Mouse (Mus musculus): ENCODE data around the gene Arhgap24. TPM values are rescaled to one million over a fixed set of nuclear protein-coding genes. Genes with fewer than 3 reads are reported as not detected.

Arhgap24 gene
- polyA plus RNA-seq, 1 experiment from 2014 or later: 10.0 TPM

DNA sequence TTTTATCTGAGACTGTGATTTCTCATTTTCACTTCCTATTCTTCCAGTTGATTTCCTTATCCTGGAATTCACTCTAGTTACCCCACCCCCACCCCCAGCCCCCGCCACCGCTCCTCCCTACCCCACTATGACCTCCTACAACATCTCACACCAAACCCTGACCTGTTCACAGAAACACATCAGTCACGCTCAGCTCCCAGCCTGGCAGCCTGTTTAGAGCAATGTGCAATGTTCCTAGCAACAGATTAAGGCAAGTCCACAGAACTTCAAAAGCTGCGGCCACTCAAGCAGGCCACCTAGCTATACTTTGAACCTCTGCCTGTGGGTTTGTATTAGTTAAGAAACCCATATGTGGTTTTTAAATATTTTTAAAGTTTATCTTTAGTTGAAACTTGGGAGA, 293.3 kb downstream of the Arhgap24 start:
- Histone ChIP-seq H3K36me3 (replicated peaks; ENCODE audit: control insufficient read depth, insufficient read depth, low read depth, low read length) (no peaks in the 10 kb centered on the region), H3K9me3 (replicated peaks; ENCODE audit: control insufficient read depth, low read length) (no peaks in the 10 kb centered on the region), H3K27ac (replicated peaks; ENCODE audit: low read depth, low read length) (no peak overlapping the region), H3K4me2 (ENCODE audit: low read depth, low read length) (no peak overlapping the region), H3K9ac (replicated peaks; ENCODE audit: low read length) (no peak overlapping the region), H3K4me3 (ENCODE audit: low read depth, low read length) (no peak overlapping the region), H3K4me1 (ENCODE audit: control insufficient read depth, insufficient read depth, low read length) (no peaks in the 10 kb centered on the region), H3K27me3 (ENCODE audit: control insufficient read depth, insufficient read depth, low read length) (no peaks in the 10 kb centered on the region)
- DNase-seq (ENCODE audit: low spot score) (no peak), ATAC-seq (replicated peaks; ENCODE audit: insufficient number of reproducible peaks, low FRiP score, low TSS enrichment, low read depth) (no peak)
- 55% methylated on average over 4 of the region's 4 CpGs for WGBS

DNA sequence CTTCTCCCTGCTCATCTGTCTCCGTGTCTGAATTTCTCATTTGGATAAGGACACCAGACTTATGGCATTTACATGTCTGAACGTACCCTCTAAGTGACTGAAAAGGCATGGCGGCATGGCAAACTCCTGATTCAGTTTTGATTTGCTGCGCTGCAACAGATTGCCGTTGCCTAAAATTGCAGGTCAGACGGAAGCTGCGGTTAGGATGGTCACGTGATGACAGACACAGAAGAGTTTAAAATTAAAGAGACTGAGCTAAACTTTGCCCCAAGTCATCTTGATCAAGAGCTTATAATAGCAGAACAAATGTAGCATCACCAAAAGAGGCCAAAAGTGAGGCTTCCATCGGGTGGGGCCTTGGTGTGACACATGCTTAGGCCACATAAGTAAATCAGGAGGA, 296.1 kb downstream of the Arhgap24 start:
- Histone ChIP-seq H3K36me3 (replicated peaks; ENCODE audit: control insufficient read depth, insufficient read depth, low read depth, low read length) (no peaks in the 10 kb centered on the region), H3K27ac (replicated peaks; ENCODE audit: low read depth, low read length) (no peak overlapping the region), H3K4me2 (ENCODE audit: low read depth, low read length) (no peak overlapping the region), H3K9ac (replicated peaks; ENCODE audit: low read length) (no peak overlapping the region), H3K9me3 (replicated peaks; ENCODE audit: control insufficient read depth, low read length) (no peaks in the 10 kb centered on the region), H3K27me3 (ENCODE audit: control insufficient read depth, insufficient read depth, low read length) (no peaks in the 10 kb centered on the region), H3K4me1 (ENCODE audit: control insufficient read depth, insufficient read depth, low read length) (no peaks in the 10 kb centered on the region), H3K4me3 (ENCODE audit: low read depth, low read length) (no peak overlapping the region)
- ATAC-seq (replicated peaks; ENCODE audit: insufficient number of reproducible peaks, low FRiP score, low TSS enrichment, low read depth) (no peak), DNase-seq (ENCODE audit: low spot score) (no peak)
- WGBS: 94% methylated on average over 9 of the region's 9 CpGs

DNA sequence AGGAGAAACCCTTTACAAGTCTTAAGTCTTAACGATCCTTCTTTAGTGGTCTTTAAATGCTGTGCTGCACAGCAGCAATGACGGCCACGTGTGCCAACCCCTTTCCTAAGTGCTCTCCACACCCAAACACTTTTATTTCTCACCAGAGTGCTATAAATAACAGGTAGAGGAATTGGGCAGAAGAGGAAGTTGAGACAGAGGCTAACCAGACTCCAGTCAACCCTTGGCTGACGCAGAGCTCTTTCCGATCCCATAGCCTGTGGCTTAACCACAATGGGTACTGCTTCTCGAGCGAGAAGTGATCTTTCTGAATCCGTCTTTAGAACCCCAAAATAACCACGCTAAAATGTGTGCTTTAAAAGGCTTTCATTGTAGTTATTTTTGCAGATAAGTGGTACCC, 296.7 kb downstream of the Arhgap24 start:
- Histone ChIP-seq H3K4me2 (ENCODE audit: low read depth, low read length) (no peak overlapping the region), H3K36me3 (replicated peaks; ENCODE audit: control insufficient read depth, insufficient read depth, low read depth, low read length) (no peaks in the 10 kb centered on the region), H3K4me3 (ENCODE audit: low read depth, low read length) (no peak overlapping the region), H3K9ac (replicated peaks; ENCODE audit: low read length) (no peak overlapping the region), H3K9me3 (replicated peaks; ENCODE audit: control insufficient read depth, low read length) (no peaks in the 10 kb centered on the region), H3K4me1 (ENCODE audit: control insufficient read depth, insufficient read depth, low read length) (no peaks in the 10 kb centered on the region), H3K27me3 (ENCODE audit: control insufficient read depth, insufficient read depth, low read length) (no peaks in the 10 kb centered on the region), H3K27ac (replicated peaks; ENCODE audit: low read depth, low read length) (no peak overlapping the region)
- ATAC-seq (replicated peaks; ENCODE audit: insufficient number of reproducible peaks, low FRiP score, low TSS enrichment, low read depth) (no peak), DNase-seq (ENCODE audit: low spot score) (no peak)
- WGBS: 88% methylated on average over 9 of the region's 9 CpGs

DNA sequence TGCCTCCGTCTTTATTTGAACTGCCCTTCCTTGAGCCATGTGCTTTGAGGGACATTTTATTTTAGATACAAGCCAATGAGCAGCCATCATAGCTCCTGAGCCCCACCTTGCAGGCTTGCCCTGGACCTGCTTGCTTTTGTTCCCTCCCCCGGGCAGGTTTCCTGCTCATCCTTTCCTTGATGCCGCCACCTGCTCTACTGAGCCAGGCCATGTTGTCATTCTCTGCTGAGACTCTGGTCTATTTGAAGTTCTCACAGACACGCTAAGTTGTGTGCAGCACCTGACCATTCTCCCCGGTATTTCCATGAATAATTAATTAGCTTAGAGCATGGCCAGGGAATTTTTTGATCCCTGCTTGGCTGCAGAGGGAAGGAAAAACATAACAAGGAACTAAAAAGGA, 297.1 kb downstream of the Arhgap24 start:
- ATAC-seq (replicated peaks; ENCODE audit: insufficient number of reproducible peaks, low FRiP score, low TSS enrichment, low read depth): no peak
- WGBS: 75% methylated on average over 5 of the region's 5 CpGs

DNA sequence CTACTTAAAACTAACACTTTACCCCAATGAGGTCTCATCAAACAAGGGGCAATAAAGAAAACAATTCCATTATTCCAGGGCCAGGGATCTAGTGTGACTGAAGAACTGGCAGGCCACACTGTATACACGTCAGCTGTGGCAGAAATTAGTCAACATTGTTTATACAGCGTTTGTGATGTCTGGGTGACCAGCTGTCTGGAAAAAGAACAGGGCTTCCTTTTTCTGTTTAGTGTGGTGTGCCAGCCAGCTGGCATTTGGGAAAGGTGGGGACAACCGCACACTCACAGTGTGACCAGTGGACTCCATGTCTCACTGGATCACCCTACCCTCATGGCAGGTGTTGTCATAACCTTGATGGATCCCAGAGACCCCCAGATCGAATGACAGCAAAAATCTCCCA, 302.4 kb downstream of the Arhgap24 start:
- H3K36me3 ChIP-seq (replicated peaks; ENCODE audit: control insufficient read depth, insufficient read depth, low read depth, low read length): no peaks in the 10 kb centered on the region
- WGBS: 69% methylated on average over 4 of the region's 4 CpGs
- H3K9me3 ChIP-seq (replicated peaks; ENCODE audit: control insufficient read depth, low read length): no peaks in the 10 kb centered on the region
- H3K4me3 ChIP-seq (ENCODE audit: low read depth, low read length): no peak overlapping the region
- ATAC-seq (replicated peaks; ENCODE audit: insufficient number of reproducible peaks, low FRiP score, low TSS enrichment, low read depth) (no peak), DNase-seq (ENCODE audit: low spot score) (no peak)
- H3K4me2 ChIP-seq (ENCODE audit: low read depth, low read length): no peak overlapping the region
- H3K4me1 ChIP-seq (ENCODE audit: control insufficient read depth, insufficient read depth, low read length): no peaks in the 10 kb centered on the region
- no peak overlapping the region for H3K27ac ChIP-seq (replicated peaks; ENCODE audit: low read depth, low read length)
- H3K27me3 ChIP-seq (ENCODE audit: control insufficient read depth, insufficient read depth, low read length): no peaks in the 10 kb centered on the region
- H3K9ac ChIP-seq (replicated peaks; ENCODE audit: low read length): no peak overlapping the region

More for the DNA sequence above, 297.1 kb downstream of the Arhgap24 start:
- H3K9ac ChIP-seq (replicated peaks; ENCODE audit: low read length): no peak overlapping the region
- no peaks in the 10 kb centered on the region for H3K9me3 ChIP-seq (replicated peaks; ENCODE audit: control insufficient read depth, low read length)
- H3K4me3 ChIP-seq (ENCODE audit: low read depth, low read length): no peak overlapping the region
- H3K27ac ChIP-seq (replicated peaks; ENCODE audit: low read depth, low read length): no peak overlapping the region
- H3K27me3 ChIP-seq (ENCODE audit: control insufficient read depth, insufficient read depth, low read length): no peaks in the 10 kb centered on the region
- H3K4me1 ChIP-seq (ENCODE audit: control insufficient read depth, insufficient read depth, low read length): no peaks in the 10 kb centered on the region
- no peaks in the 10 kb centered on the region for H3K36me3 ChIP-seq (replicated peaks; ENCODE audit: control insufficient read depth, insufficient read depth, low read depth, low read length)
- no peak overlapping the region for H3K4me2 ChIP-seq (ENCODE audit: low read depth, low read length)
- no peak for DNase-seq (ENCODE audit: low spot score)

DNA sequence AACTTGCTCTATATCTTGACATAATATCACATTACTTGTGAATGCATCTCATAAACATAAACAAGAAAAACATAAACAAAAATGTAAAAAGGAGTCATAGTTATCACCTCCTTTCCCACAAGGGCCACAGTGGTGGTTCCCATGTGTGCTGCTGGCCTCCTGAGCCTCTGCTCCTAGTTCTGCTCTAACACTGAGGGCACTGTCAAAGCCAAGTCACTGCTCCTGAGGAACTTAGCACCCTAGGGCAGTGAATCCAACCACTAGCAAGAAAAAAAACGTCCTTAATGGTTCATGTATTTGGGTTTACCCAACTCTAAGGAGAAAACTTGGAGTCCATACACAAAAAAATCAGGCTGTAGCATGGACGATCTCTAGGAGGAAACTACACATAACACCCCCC, 304.9 kb downstream of the Arhgap24 start:
- no peaks in the 10 kb centered on the region for H3K9me3 ChIP-seq (replicated peaks; ENCODE audit: control insufficient read depth, low read length)
- H3K9ac ChIP-seq (replicated peaks; ENCODE audit: low read length): no peak overlapping the region
- no peaks in the 10 kb centered on the region for H3K36me3 ChIP-seq (replicated peaks; ENCODE audit: control insufficient read depth, insufficient read depth, low read depth, low read length)
- no peak overlapping the region for H3K4me2 ChIP-seq (ENCODE audit: low read depth, low read length)
- ATAC-seq (replicated peaks; ENCODE audit: insufficient number of reproducible peaks, low FRiP score, low TSS enrichment, low read depth): no peak
- H3K27me3 ChIP-seq (ENCODE audit: control insufficient read depth, insufficient read depth, low read length): no peaks in the 10 kb centered on the region
- no peak for DNase-seq (ENCODE audit: low spot score)
- no peak overlapping the region for H3K27ac ChIP-seq (replicated peaks; ENCODE audit: low read depth, low read length)
- 69% methylated on average over 2 of the region's 2 CpGs for WGBS
- H3K4me1 ChIP-seq (ENCODE audit: control insufficient read depth, insufficient read depth, low read length): no peaks in the 10 kb centered on the region
- no peak overlapping the region for H3K4me3 ChIP-seq (ENCODE audit: low read depth, low read length)

DNA sequence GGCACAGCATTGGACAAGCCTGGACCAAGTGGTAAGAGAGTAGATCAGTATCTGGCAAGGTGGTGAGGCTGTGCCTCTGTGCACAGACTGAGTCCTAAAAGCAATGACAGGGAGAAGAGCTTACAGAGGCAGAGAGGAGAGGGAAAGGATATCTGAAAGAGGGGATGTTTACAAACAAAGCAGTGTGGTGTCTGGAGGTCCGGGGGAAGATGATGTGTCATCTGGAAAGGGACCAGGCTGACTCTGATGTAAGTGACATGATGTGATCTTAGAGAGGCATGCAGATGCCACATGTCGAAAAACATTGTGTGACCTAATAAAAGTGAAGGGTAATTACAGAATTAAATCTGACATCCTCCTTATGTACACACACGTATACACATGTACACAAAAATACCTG, 307.2 kb downstream of the Arhgap24 start:
- 82% methylated on average over 3 of the region's 3 CpGs for WGBS
- DNase-seq (ENCODE audit: low spot score) (no peak), ATAC-seq (replicated peaks; ENCODE audit: insufficient number of reproducible peaks, low FRiP score, low TSS enrichment, low read depth) (no peak)
- no peaks in the 10 kb centered on the region for H3K9me3 ChIP-seq (replicated peaks; ENCODE audit: control insufficient read depth, low read length)
- no peak overlapping the region for H3K27ac ChIP-seq (replicated peaks; ENCODE audit: low read depth, low read length)
- no peak overlapping the region for H3K4me3 ChIP-seq (ENCODE audit: low read depth, low read length)
- no peak overlapping the region for H3K4me2 ChIP-seq (ENCODE audit: low read depth, low read length)
- no peak overlapping the region for H3K9ac ChIP-seq (replicated peaks; ENCODE audit: low read length)
- H3K36me3 ChIP-seq (replicated peaks; ENCODE audit: control insufficient read depth, insufficient read depth, low read depth, low read length): no peaks in the 10 kb centered on the region
- no peaks in the 10 kb centered on the region for H3K27me3 ChIP-seq (ENCODE audit: control insufficient read depth, insufficient read depth, low read length)
- no peaks in the 10 kb centered on the region for H3K4me1 ChIP-seq (ENCODE audit: control insufficient read depth, insufficient read depth, low read length)

DNA sequence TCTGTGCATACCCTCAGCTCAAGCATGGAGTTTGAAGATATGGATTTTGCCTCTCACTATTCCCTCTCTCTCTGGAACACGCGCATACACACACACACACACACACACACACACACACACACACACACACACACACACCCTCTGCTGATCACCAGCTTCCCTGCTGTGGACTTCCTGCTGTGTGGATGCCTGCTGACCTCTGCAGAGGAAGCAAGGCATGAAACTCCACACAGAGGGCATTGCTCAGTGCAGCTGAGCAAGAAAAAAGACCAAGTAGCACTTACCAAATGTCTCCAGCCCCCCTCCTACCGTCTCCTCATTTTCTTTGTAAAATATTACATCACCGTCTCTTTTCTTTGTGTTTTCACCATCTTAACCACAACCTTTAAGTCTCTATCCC, 310.1 kb downstream of the Arhgap24 start:
- H3K9me3 ChIP-seq (replicated peaks; ENCODE audit: control insufficient read depth, low read length): no peaks in the 10 kb centered on the region
- WGBS: 59% methylated on average over 4 of the region's 4 CpGs
- H3K27me3 ChIP-seq (ENCODE audit: control insufficient read depth, insufficient read depth, low read length): no peaks in the 10 kb centered on the region
- no peak overlapping the region for H3K4me2 ChIP-seq (ENCODE audit: low read depth, low read length)
- H3K27ac ChIP-seq (replicated peaks; ENCODE audit: low read depth, low read length): no peak overlapping the region
- H3K4me3 ChIP-seq (ENCODE audit: low read depth, low read length): no peak overlapping the region
- ATAC-seq (replicated peaks; ENCODE audit: insufficient number of reproducible peaks, low FRiP score, low TSS enrichment, low read depth) (no peak), DNase-seq (ENCODE audit: low spot score) (no peak)
- H3K4me1 ChIP-seq (ENCODE audit: control insufficient read depth, insufficient read depth, low read length): no peaks in the 10 kb centered on the region
- H3K36me3 ChIP-seq (replicated peaks; ENCODE audit: control insufficient read depth, insufficient read depth, low read depth, low read length): no peaks in the 10 kb centered on the region
- H3K9ac ChIP-seq (replicated peaks; ENCODE audit: low read length): no peak overlapping the region

Measured in embryonic facial prominence, embryonic 11.5 days (tissue).